Mouse (Mus musculus) kidney, postnatal 36 days (tissue): ENCODE data around the gene Smim17.

Experiments
- DNase-seq, 2 experiments: peaks; one replicate each; pipeline ENCODE4 v3.0.0; 2021 to 2022; ENCODE audit warnings: mixed read lengths in 2 of 2

The Smim17 gene

GRCm38 (mm10) chr7:6419894-6420293, 21.4 kb downstream of the Smim17 start:
- no peak for DNase-seq

GRCm38 (mm10) chr7:6429381-6429780, 30.9 kb downstream of the Smim17 start:
- DNase-seq, result no peak

- DNase-seq, result peak; percentile 24 to 68
Measured at GRCm38 (mm10) chr7:6430342-6430741, 31.8 kb downstream of the Smim17 start.

GRCm38 (mm10) chr7:6438388-6438787, 39.9 kb downstream of the Smim17 start, which contains the start of gene Olfr1344:
Gene Olfr1344 (plus strand): TSS chr7:6438688.
- DNase-seq, result no peak

GRCm38 (mm10) chr7:6441173-6441572, 42.7 kb downstream of the Smim17 start:
- peak in 1 of 2 experiments; percentile 0 for DNase-seq

GRCm38 (mm10) chr7:6447771-6448170, 49.3 kb downstream of the Smim17 start:
- DNase-seq, result no peak

- no peak for DNase-seq
Measured at GRCm38 (mm10) chr7:6455868-6456267, 57.4 kb downstream of the Smim17 start, which contains the start of gene Olfr1336. Gene Olfr1336 (plus strand): TSS chr7:6456168.

GRCm38 (mm10) chr7:6456399-6456798, 57.9 kb downstream of the Smim17 start:
- peak in 1 of 2 experiments; percentile 24 for DNase-seq

GRCm38 (mm10) chr7:6466951-6467350, 68.4 kb downstream of the Smim17 start, which contains the start of gene Olfr1346:
Gene Olfr1346 (plus strand): TSS chr7:6467101.
- no peak for DNase-seq

- peak; percentile 69 for DNase-seq
Measured at GRCm38 (mm10) chr7:6477633-6478032, 79.1 kb downstream of the Smim17 start.
